Mouse (Mus musculus) layer of hippocampus, postnatal 14 days (tissue): Measurements from ENCODE around the gene Taf15. TPM values are rescaled to one million over a fixed set of nuclear protein-coding genes. Genes with fewer than 3 reads are reported as not detected.
"Not testable (repeated sequence)": the region's sequence is repeated elsewhere in the genome, so short reads cannot be mapped to it uniquely, and the experiment has no call there.

Experiments used
- DNase-seq, 2 experiments: peaks; one replicate each; pipeline ENCODE4 v3.0.0; 2021 to 2022; ENCODE audit warnings: low spot score in 2 of 2, mixed read lengths in 1 of 2
- total RNA-seq, 2 experiments: library from RNA; stranded (reverse); gene quantifications; 2 replicates each; pipeline ENCODE4 v1.2.3; 2021

Gene Taf15
- total RNA-seq, 2 experiments from 2014 or later: 64.1 to 65.9 TPM

- peak; percentile 63 to 68 for DNase-seq
These were observed 61.9 kb downstream of the Taf15 start for GRCm38 (mm10) chr11:83534609-83535423.

GRCm38 (mm10) chr11:83536831-83537230, 63.9 kb downstream of the Taf15 start:
- DNase-seq: no peak

DNA sequence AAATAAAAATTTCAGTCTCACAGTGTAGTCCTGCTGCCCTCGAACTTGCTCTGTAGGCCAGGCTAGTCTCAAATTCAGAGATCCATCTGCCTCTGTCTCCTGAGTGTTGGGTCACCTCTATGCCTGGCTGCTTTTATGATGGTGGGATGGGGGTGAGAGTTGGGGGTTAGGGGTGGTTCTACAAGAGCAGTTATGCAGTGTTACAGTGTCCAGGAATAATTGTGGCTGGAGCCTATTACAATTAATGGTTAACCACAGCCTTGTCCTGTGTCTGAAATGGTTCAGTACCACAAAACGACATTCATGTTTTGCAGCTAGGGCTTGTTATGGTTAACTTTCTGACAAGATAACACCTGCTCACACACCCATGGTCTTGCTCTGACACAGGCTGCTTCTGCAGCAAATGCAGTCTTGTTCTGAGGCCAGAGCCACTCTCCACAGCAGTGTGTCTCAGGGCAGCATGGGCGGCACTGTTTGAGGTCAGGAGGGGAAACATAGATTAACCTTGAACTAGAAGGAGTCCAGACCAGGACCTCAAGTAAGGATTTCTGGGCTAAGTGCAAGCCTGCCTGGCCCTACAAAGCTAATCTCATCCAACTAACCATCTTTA, 65.9 kb downstream of the Taf15 start:
- DNase-seq: no peak

- no peak for DNase-seq
These were observed 68.0 kb downstream of the Taf15 start for GRCm38 (mm10) chr11:83540931-83541330.

- no peak for DNase-seq
These were observed 68.5 kb downstream of the Taf15 start for GRCm38 (mm10) chr11:83541415-83541814.

DNA sequence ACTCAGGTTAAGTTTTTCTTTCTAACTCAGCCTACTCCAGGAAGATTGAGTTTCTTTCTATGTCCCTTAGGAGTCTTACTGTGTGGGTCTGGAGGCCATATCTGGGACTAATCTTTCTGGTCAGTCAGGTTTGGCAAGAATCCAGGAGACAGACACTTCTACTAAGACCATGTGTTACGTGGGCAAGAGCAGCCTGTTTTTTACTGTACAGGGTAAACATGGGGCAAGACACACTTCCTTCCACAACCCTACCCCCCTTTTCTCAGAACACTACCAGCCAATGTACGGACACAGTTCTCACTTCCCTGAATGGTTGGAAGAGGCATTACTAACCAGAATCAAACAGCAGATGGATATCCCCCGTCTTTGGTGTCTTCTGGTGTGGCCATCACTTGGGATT, 71.3 kb downstream of the Taf15 start:
- no peak for DNase-seq

- DNase-seq: no peak
These were observed 77.3 kb downstream of the Taf15 start for GRCm38 (mm10) chr11:83550186-83550632.

GRCm38 (mm10) chr11:83551037-83551436, 78.2 kb downstream of the Taf15 start:
- not testable (repeated sequence) for DNase-seq

- DNase-seq: no peak
These were observed 78.8 kb downstream of the Taf15 start for GRCm38 (mm10) chr11:83551668-83552067.

Other genes starting within 250 kb of the Taf15 start
- gene Slfn14, start 186.4 kb upstream of the Taf15 start, total RNA-seq: not detected
- gene Ap2b1, start 174.1 kb upstream of the Taf15 start, total RNA-seq: 100 to 1,000 TPM; 352 to 359 TPM
- gene Pex12, start 170.5 kb upstream of the Taf15 start, total RNA-seq: 10 to 100 TPM in 1 of 2 experiments, 1 to 10 TPM in 1; 9.2 to 10.7 TPM
- 100 to 1,000 TPM; 219 to 224 TPM for gene Rasl10b, start 63.9 kb upstream of the Taf15 start, total RNA-seq
- gene Gas2l2, start 43.6 kb upstream of the Taf15 start, total RNA-seq: 1 to 10 TPM in 1 of 2 experiments, under 1 TPM in 1; 0.29 to 1.0 TPM
- not detected for gene 1700020L24Rik, start 35.4 kb upstream of the Taf15 start, total RNA-seq
- gene Mmp28, start 10.0 kb upstream of the Taf15 start, total RNA-seq: 1 to 10 TPM; 3.2 to 3.3 TPM
- gene Heatr9, start 49.1 kb downstream of the Taf15 start, total RNA-seq: not detected
- gene Ccl5, start 57.4 kb downstream of the Taf15 start, total RNA-seq: not detected
- 1 to 10 TPM; 5.6 to 6.8 TPM for gene Ccl9, start 105.5 kb downstream of the Taf15 start, total RNA-seq
- gene Ccl6, start 120.0 kb downstream of the Taf15 start, total RNA-seq: 1 to 10 TPM; 1.2 to 1.5 TPM
- gene Rpl9-ps1, start 172.5 kb downstream of the Taf15 start, total RNA-seq: not detected
- gene Ccl3, start 176.3 kb downstream of the Taf15 start, total RNA-seq: not detected
- not detected for gene Ccl4, start 189.5 kb downstream of the Taf15 start, total RNA-seq
- gene Wfdc17, start 230.9 kb downstream of the Taf15 start, total RNA-seq: not detected
- gene Wfdc18, start 235.9 kb downstream of the Taf15 start, total RNA-seq: not detected